Mouse (Mus musculus): Measurements from ENCODE around the gene Bcl7c. TPM values are rescaled to one million over a fixed set of nuclear protein-coding genes. Genes with fewer than 3 reads are reported as not detected.

Bcl7c gene
- total and polyA plus RNA-seq, 3 experiments, result 28.0 to 71.3 (median 60.5) TPM

DNA sequence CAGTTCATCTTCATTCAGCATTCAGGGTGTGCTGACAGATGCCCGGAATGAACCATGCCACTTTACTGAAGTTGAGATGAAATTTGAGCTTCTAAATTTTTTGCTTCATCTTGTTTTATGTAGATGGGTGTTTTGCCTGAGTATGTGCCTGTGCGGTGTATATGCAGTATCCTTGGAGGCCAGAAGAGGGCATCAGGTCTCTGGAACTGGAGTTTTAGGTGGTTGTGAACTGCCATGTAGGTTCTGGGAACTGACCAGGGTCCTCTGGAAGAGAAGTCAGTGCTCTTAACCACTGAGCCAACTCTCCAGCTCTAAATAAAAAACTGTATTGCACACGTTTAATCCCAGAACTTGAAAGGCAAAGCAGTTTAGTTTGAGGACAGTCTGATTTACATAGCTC is 47.9 kb downstream of the Bcl7c start:
- no peak for DNase-seq (ENCODE audit: extremely low read depth)
- Histone ChIP-seq H3K9me3 (replicated peaks; ENCODE audit: low read length) (no peaks in the 10 kb centered on the region), H3K27me3 (replicated peaks) (no peaks in the 10 kb centered on the region), H3K79me2 (replicated peaks; ENCODE audit: control insufficient read depth, extremely low read depth, insufficient read depth, poor library complexity, severe bottlenecking) (no peaks in the 10 kb centered on the region), H3K4me1 (ENCODE audit: control insufficient read depth in 1 of 2, insufficient read depth in 2 of 2) (peaks cover 0 to 2% of the 10 kb centered on the region in 2 experiments; a peak in 1 of 4 replicates), H3K4me3 (replicated peaks in 1 of 3; ENCODE audit: low read depth in 2 of 3, low read length in 2 of 3, poor library complexity in 1 of 3) (no peak overlapping the region), H3K4me2 (ENCODE audit: insufficient read depth, low read depth, poor library complexity, severe bottlenecking) (no peak overlapping the region), H3K27ac (ENCODE audit: insufficient read depth, low read depth) (no peak overlapping the region), H3K36me3 (replicated peaks in 1 of 2; ENCODE audit: control insufficient read depth in 1 of 2, insufficient read depth in 1 of 2, low read length in 1 of 2) (peaks cover 0 to 8% of the 10 kb centered on the region in 2 experiments), H3K9ac (ENCODE audit: insufficient read depth, low read depth) (no peak overlapping the region)
- TF ChIP-seq CTCF (conservative IDR thresholded peaks at IDR 0.05 in 1 of 2, IDR thresholded peaks at IDR 0.05 in 1 of 2; ENCODE audit: low read depth in 2 of 2, low read length in 2 of 2), result peak in 1 of 2 experiments; percentile 33; a peak in 1 of 4 replicates
- TF ChIP-seq UBTF (IDR thresholded peaks at IDR 0.05; ENCODE audit: low read depth, low read length), result no peak
- TF ChIP-seq USF2 (conservative IDR thresholded peaks at IDR 0.05; ENCODE audit: low read depth, low read length), result no peak
- TF ChIP-seq BHLHE40 (IDR thresholded peaks at IDR 0.05; ENCODE audit: low read depth, low read length), result no peak
- dilution Hi-C loops (cut with MboI; ENCODE audit: extremely low pct_ligation_motif_present, extremely low pct_unique_long_range_greater_than_20kb, low sequenced_read_pairs) (no loop called here), in situ Hi-C loops (cut with MboI; ENCODE audit: low pct_ligation_motif_present, low pct_unique_long_range_greater_than_20kb, low sequenced_read_pairs) (loop anchor here (10.0 kb wide), 1 partner anchor 936 kb away; no protein-coding TSS in a partner anchor)

DNA sequence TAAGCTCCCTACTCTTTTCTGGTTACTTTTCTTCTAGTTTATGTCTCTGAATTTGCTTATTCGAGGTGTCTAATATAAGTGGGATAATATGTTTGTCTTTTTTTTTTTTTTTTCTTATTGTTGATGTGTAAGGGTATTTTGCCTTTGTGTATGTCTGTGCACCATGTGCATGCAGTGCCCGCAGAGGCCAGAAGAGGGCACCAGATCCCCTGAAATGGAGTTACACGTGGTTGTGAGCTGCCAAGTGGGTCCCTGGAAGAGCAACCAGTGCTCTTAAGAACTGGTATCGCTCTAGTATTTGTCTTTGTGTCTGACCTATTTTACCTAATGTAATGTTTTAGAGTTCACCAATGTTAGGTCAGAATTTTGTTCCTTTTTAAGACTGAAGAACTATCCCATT is 51.8 kb downstream of the Bcl7c start:
- Histone ChIP-seq H3K27me3 (replicated peaks) (no peaks in the 10 kb centered on the region), H3K9me3 (replicated peaks; ENCODE audit: low read length) (no peaks in the 10 kb centered on the region), H3K4me3 (replicated peaks in 1 of 3; ENCODE audit: low read depth in 2 of 3, low read length in 2 of 3, poor library complexity in 1 of 3) (no peak overlapping the region), H3K79me2 (replicated peaks; ENCODE audit: control insufficient read depth, extremely low read depth, insufficient read depth, poor library complexity, severe bottlenecking) (no peaks in the 10 kb centered on the region), H3K27ac (ENCODE audit: insufficient read depth, low read depth) (no peak overlapping the region), H3K9ac (ENCODE audit: insufficient read depth, low read depth) (no peak overlapping the region), H3K36me3 (replicated peaks in 1 of 2; ENCODE audit: control insufficient read depth in 1 of 2, insufficient read depth in 1 of 2, low read length in 1 of 2) (no peaks in the 10 kb centered on the region), H3K4me2 (ENCODE audit: insufficient read depth, low read depth, poor library complexity, severe bottlenecking) (no peak overlapping the region), H3K4me1 (ENCODE audit: control insufficient read depth in 1 of 2, insufficient read depth in 2 of 2) (peaks cover 0 to 2% of the 10 kb centered on the region in 2 experiments; a peak in 1 of 4 replicates)
- in situ Hi-C loops (cut with MboI; ENCODE audit: low pct_ligation_motif_present, low pct_unique_long_range_greater_than_20kb, low sequenced_read_pairs), result no loop called here
- peak; percentile 73 for DNase-seq (ENCODE audit: extremely low read depth)
- dilution Hi-C loops (cut with MboI; ENCODE audit: extremely low pct_ligation_motif_present, extremely low pct_unique_long_range_greater_than_20kb, low sequenced_read_pairs), result no loop called here
- TF ChIP-seq JUN (IDR thresholded peaks at IDR 0.05; ENCODE audit: insufficient read depth, low read depth, low read length), result no peak
- TF ChIP-seq MXI1 (IDR thresholded peaks at IDR 0.05; ENCODE audit: low read depth, low read length), result peak; percentile 34; the same call in 1 of the 2 replicates
- no peak for TF ChIP-seq CHD1 (IDR thresholded peaks at IDR 0.05; ENCODE audit: low read depth, low read length)
- TF ChIP-seq ZMIZ1 (IDR thresholded peaks at IDR 0.05; ENCODE audit: low read depth, low read length), result no peak
- TF ChIP-seq RAD21 (IDR thresholded peaks at IDR 0.05; ENCODE audit: low read depth, low read length), result peak; percentile 81
- no peak for TF ChIP-seq PAX5 (IDR thresholded peaks at IDR 0.05; ENCODE audit: low read length)
- TF ChIP-seq NELFE (IDR thresholded peaks at IDR 0.05; ENCODE audit: low read depth, low read length), result no peak
- no peak for TF ChIP-seq RCOR1 (conservative IDR thresholded peaks at IDR 0.05; ENCODE audit: low read depth, low read length)
- TF ChIP-seq ETS1 (conservative IDR thresholded peaks at IDR 0.05; ENCODE audit: low read depth, low read length), result no peak
- TF ChIP-seq TCF12 (IDR thresholded peaks at IDR 0.05; ENCODE audit: low read depth, low read length), result no peak
- TF ChIP-seq MAX (IDR thresholded peaks at IDR 0.05; ENCODE audit: low read length), result peak; percentile 88
- no peak for TF ChIP-seq MAZ (IDR thresholded peaks at IDR 0.05; ENCODE audit: low read depth, low read length)
- TF ChIP-seq JUND (conservative IDR thresholded peaks at IDR 0.05; ENCODE audit: low read depth, low read length), result no peak
- no peak for TF ChIP-seq UBTF (IDR thresholded peaks at IDR 0.05; ENCODE audit: low read depth, low read length)
- peak; percentile 99 for TF ChIP-seq MYC (IDR thresholded peaks at IDR 0.05; ENCODE audit: low read depth, low read length)
- no peak for TF ChIP-seq POLR2AphosphoS2 (IDR thresholded peaks at IDR 0.05; ENCODE audit: low read depth, low read length)
- no peak for TF ChIP-seq E2F4 (IDR thresholded peaks at IDR 0.05; ENCODE audit: insufficient replicate concordance, low read depth, low read length)
- no peak for TF ChIP-seq EP300 (IDR thresholded peaks at IDR 0.05; ENCODE audit: low read length)
- TF ChIP-seq NRF1 (IDR thresholded peaks at IDR 0.05; ENCODE audit: low read depth, low read length), result no peak
- TF ChIP-seq MAFK (IDR thresholded peaks at IDR 0.05; ENCODE audit: insufficient replicate concordance, low read length), result no peak
- TF ChIP-seq BHLHE40 (IDR thresholded peaks at IDR 0.05; ENCODE audit: low read depth, low read length), result no peak
- no peak for TF ChIP-seq IRF4 (IDR thresholded peaks at IDR 0.05; ENCODE audit: low read depth, low read length)
- TF ChIP-seq KAT2A (IDR thresholded peaks at IDR 0.05; ENCODE audit: insufficient replicate concordance, low read length), result no peak
- 0 out of 2 replicates have a peak, but pooled peaks have one; percentile 6 for TF ChIP-seq ZC3H11A (IDR thresholded peaks at IDR 0.05; ENCODE audit: low read depth, low read length)
- TF ChIP-seq HCFC1 (IDR thresholded peaks at IDR 0.05; ENCODE audit: low read depth, low read length), result no peak
- peak; percentile 71 for TF ChIP-seq SMC3 (IDR thresholded peaks at IDR 0.05; ENCODE audit: low read depth, low read length)
- no peak for TF ChIP-seq POLR2A (IDR thresholded peaks at IDR 0.05; ENCODE audit: low read depth, low read length)
- no peak for TF ChIP-seq MEF2A (IDR thresholded peaks at IDR 0.05; ENCODE audit: borderline replicate concordance, low read depth, low read length)
- no peak for TF ChIP-seq GABPA (IDR thresholded peaks at IDR 0.05; ENCODE audit: insufficient replicate concordance, low read depth, low read length)
- TF ChIP-seq ZKSCAN1 (IDR thresholded peaks at IDR 0.05; ENCODE audit: borderline replicate concordance, low read depth, low read length), result no peak
- no peak for TF ChIP-seq ELF1 (IDR thresholded peaks at IDR 0.05; ENCODE audit: low read depth, low read length)
- TF ChIP-seq CHD2 (IDR thresholded peaks at IDR 0.05; ENCODE audit: low read length), result no peak
